Mouse (Mus musculus): ENCODE measurements around the gene Rel. TPM values are rescaled to one million over a fixed set of nuclear protein-coding genes. Genes with fewer than 3 reads are reported as not detected.

Gene Rel
- 14.1 TPM for polyA plus RNA-seq (2014; fragmentation: Illumina TruSeq; extraction: RNeasy Lipid Tissue Mini Kit (QIAGEN cat#74804); ENCODE audit: low read depth, low replicate concordance)

DNA sequence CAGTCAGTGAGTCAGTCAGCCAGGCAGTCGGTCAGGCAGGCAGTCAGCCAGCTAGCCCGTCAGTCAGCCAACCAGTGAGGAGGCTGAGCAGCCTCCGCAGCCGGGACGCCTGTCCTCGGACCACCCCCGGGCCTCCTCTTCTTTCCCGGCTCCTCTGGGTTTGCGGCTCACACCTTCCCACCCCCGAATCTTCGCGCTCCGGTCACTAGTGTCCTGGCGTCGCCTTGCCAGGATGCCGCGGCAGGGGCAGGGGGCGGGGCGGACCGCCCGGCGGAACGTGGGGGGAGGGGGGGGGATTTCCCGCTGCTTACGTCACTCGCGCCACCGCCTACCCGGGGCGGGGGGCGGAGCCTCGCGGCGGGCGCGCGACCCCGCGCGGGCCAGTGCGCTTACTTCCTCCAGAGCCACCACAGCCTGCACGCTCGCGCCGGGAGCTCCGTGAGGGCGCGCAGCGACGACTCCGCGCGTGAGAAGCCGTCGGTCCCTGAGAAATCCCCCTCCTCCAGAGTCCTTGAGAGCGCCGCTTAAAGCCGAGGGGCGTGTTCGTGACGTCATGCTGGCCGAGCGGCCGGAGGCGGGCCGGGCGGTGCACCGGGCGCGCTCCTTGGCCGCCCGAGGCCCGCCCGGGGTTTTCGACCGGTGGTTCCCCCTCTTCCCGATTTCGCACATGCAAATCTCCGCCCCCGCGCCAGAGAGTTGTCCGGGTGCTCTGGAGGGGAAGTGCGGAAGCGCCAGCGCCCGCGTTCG, at the start of gene Rel:
Gene Rel, minus strand, starts transcription at position 211 of the 747 bp plus-strand sequence.

Other genes with a start within 250 kb of the Rel start
- gene 1700093K21Rik, start 249.8 kb downstream of the Rel start, polyA plus RNA-seq (2014; fragmentation: Illumina TruSeq; extraction: RNeasy Lipid Tissue Mini Kit (QIAGEN cat#74804); ENCODE audit: low read depth, low replicate concordance), result not detected
- gene 0610010F05Rik, start 137.3 kb downstream of the Rel start, polyA plus RNA-seq (2014; fragmentation: Illumina TruSeq; extraction: RNeasy Lipid Tissue Mini Kit (QIAGEN cat#74804); ENCODE audit: low read depth, low replicate concordance), result 55.3 TPM
- gene Pus10, start 105.3 kb downstream of the Rel start, polyA plus RNA-seq (2014; fragmentation: Illumina TruSeq; extraction: RNeasy Lipid Tissue Mini Kit (QIAGEN cat#74804); ENCODE audit: low read depth, low replicate concordance), result 31.8 TPM
- gene Pex13, start 105.0 kb downstream of the Rel start, polyA plus RNA-seq (2014; fragmentation: Illumina TruSeq; extraction: RNeasy Lipid Tissue Mini Kit (QIAGEN cat#74804); ENCODE audit: low read depth, low replicate concordance), result 153 TPM
- 51.4 TPM for gene Papolg, start 124.3 kb upstream of the Rel start, polyA plus RNA-seq (2014; fragmentation: Illumina TruSeq; extraction: RNeasy Lipid Tissue Mini Kit (QIAGEN cat#74804); ENCODE audit: low read depth, low replicate concordance)